Mouse (Mus musculus) T-helper 1 cell (primary cell): Measurements from ENCODE around the gene Fis1.
"Not testable (repeated sequence)": the region's sequence is repeated elsewhere in the genome, so short reads cannot be mapped to it uniquely, and the experiment has no call there.

ENCODE experiments used
- in situ Hi-C: fragments of 300-600 bp; cut with MboI, MseI; formaldehyde crosslinking; loops from one replicate; pipeline ENCODE4 v1.15.1; 2025; ENCODE audit warnings: high pct_unique_total_duplicates

Fis1 gene

GRCm38 (mm10) chr5:136940845-136941560 is 12.1 kb upstream of the Fis1 start:
- in situ Hi-C loops = no loop called here

- in situ Hi-C loops = no loop called here
Measured at GRCm38 (mm10) chr5:136942781-136943180, 10.3 kb upstream of the Fis1 start.

GRCm38 (mm10) chr5:136943382-136943781 is 9.7 kb upstream of the Fis1 start:
- in situ Hi-C loops = no loop called here

GRCm38 (mm10) chr5:136945084-136945483 is 8.0 kb upstream of the Fis1 start:
- in situ Hi-C loops = no loop called here

- in situ Hi-C loops = no loop called here
Measured at GRCm38 (mm10) chr5:136947874-136948273, 5.2 kb upstream of the Fis1 start.

GRCm38 (mm10) chr5:136949551-136950336 is 3.3 kb upstream of the Fis1 start:
- in situ Hi-C loops = not testable (repeated sequence)

GRCm38 (mm10) chr5:136950521-136950920 is 2.6 kb upstream of the Fis1 start:
- in situ Hi-C loops = no loop called here

- in situ Hi-C loops = no loop called here
Measured at GRCm38 (mm10) chr5:136952153-136952552, 922 bp upstream of the Fis1 start.

- in situ Hi-C loops = no loop called here
Measured at GRCm38 (mm10) chr5:136953440-136953951, 421 bp downstream of the Fis1 start.

GRCm38 (mm10) chr5:136955622-136956021 is 2.5 kb downstream of the Fis1 start:
- in situ Hi-C loops = no loop called here

GRCm38 (mm10) chr5:136957250-136957649 is 4.2 kb downstream of the Fis1 start:
- in situ Hi-C loops = no loop called here

GRCm38 (mm10) chr5:136958991-136959605 is 6.0 kb downstream of the Fis1 start:
- in situ Hi-C loops = no loop called here

GRCm38 (mm10) chr5:136960053-136960452 is 7.0 kb downstream of the Fis1 start:
- in situ Hi-C loops = no loop called here

GRCm38 (mm10) chr5:136961334-136961982 is 8.4 kb downstream of the Fis1 start:
- in situ Hi-C loops = no loop called here

- in situ Hi-C loops = no loop called here
Measured at GRCm38 (mm10) chr5:136961983-136962461, 8.9 kb downstream of the Fis1 start.

GRCm38 (mm10) chr5:136962501-136962900 is 9.4 kb downstream of the Fis1 start:
- in situ Hi-C loops = no loop called here

GRCm38 (mm10) chr5:136962966-136963540 is 10.0 kb downstream of the Fis1 start:
- in situ Hi-C loops = no loop called here

- in situ Hi-C loops = no loop called here
Measured at GRCm38 (mm10) chr5:136965210-136965609, 12.1 kb downstream of the Fis1 start.

- in situ Hi-C loops = no loop called here
Measured at GRCm38 (mm10) chr5:136965686-136966085, 12.6 kb downstream of the Fis1 start.

GRCm38 (mm10) chr5:136966331-136966730 is 13.3 kb downstream of the Fis1 start, which contains the start of gene Cldn15:
TSS of gene Cldn15 (plus strand) at chr5:136966616.
- in situ Hi-C loops = no loop called here

- in situ Hi-C loops = no loop called here
Measured at GRCm38 (mm10) chr5:136966861-136967455, 13.9 kb downstream of the Fis1 start.
